11 mouse cellular contexts compared by ENCODE assay signal in the genomic region with DNA sequence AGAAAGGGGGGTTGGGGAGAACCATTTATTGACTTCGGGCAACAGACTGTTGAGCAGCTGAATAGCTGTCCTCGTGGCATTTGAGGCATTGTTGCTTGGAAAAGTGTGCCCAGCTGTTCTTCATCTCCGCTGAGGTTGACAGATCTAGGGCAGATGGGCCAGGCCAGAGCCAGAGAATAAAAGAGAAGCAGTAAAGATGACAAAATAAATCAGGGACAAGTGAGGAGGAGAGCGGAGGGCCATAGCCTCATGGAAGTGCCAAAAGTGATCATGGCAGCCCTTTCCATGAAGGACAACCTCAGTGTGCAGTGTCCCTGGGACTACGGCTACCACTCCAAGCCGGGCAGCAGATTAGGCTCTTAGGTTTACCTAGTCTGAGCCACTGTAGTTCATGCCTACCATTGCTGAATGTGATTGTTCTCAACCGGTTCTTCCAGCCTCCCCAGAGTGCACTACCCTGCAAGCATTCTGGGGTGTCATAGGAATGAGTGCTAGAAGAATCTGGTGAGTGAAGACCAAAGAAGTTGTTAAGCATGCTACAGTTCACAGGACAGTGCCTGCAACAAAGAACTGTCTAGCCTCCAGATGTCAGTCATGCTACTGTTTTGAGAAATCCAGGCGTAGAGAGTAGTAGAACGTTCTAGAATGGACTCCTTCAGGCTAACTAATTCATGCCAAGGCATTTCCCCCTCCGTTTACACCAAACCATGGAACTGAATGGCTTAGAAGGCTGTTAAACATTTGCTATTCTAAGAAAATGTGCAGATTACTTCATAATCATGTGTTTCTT.
A peak's percentile ranks its signal among the peaks of the same experiment; 100 is the strongest.
DNase-seq lines count a peak whose midpoint lies in the region; ATAC-seq lines count a peak whose summit lies in the region.
"Had no signal": no experiment of that assay in that cellular context is flagged by ENCODE, and none has a peak within 500 bp of the region (broad histone marks: within the 10 kb centered on the region; RNA-seq: fewer than 3 reads in every experiment).

No protein-coding gene starts in this region.

- ATAC-seq in neural tube, embryonic 11.5 days (ENCODE audit: insufficient read depth, low FRiP score, low TSS enrichment): peak; percentile 50
- ATAC-seq in hindbrain, embryonic 12.5 days (ENCODE audit: low FRiP score): no peak
- ATAC-seq in megakaryocyte, adult 5-6 weeks (ENCODE audit: poor library complexity, severe bottlenecking): no peak
- ATAC-seq: Patski had no signal

- no peak overlapping the region for H3K27ac ChIP-seq in neural tube, embryonic 11.5 days (ENCODE audit: low read depth, low read length)
- peak overlapping the region; percentile 30; the same call in 1 of the 2 replicates for H3K27ac ChIP-seq in hindbrain, embryonic 12.5 days
- H3K27ac ChIP-seq: heart, embryonic 15.5 days had no signal

- no peak overlapping the region for H3K4me2 ChIP-seq in neural tube, embryonic 11.5 days (ENCODE audit: low read depth)
- no peak overlapping the region for H3K4me2 ChIP-seq in hindbrain, embryonic 12.5 days (replicated peaks)
- H3K4me2 ChIP-seq: heart, embryonic 15.5 days had no signal

- no peaks in the 10 kb centered on the region; the same call in 1 of the 2 replicates for H3K4me1 ChIP-seq in neural tube, embryonic 11.5 days (ENCODE audit: control insufficient read depth, insufficient read depth, low read length)
- H3K4me1 ChIP-seq in hindbrain, embryonic 12.5 days: 0 out of 2 replicates have a peak, but pooled peaks cover 4% of the 10 kb centered on the region
- H3K4me1 ChIP-seq: heart, embryonic 15.5 days had no signal

- no peak overlapping the region for H3K9ac ChIP-seq in neural tube, embryonic 11.5 days (ENCODE audit: low read length)
- no peak overlapping the region for H3K9ac ChIP-seq in hindbrain, embryonic 12.5 days
- H3K9ac ChIP-seq: heart, embryonic 15.5 days had no signal

- H3K27me3 ChIP-seq in neural tube, embryonic 11.5 days (ENCODE audit: control insufficient read depth, insufficient read depth, low read length): no peaks in the 10 kb centered on the region
- H3K27me3 ChIP-seq in hindbrain, embryonic 12.5 days: no peaks in the 10 kb centered on the region
- H3K27me3 ChIP-seq: heart, embryonic 15.5 days; Patski had no signal

- peak; percentile 25 for DNase-seq in neural tube, embryonic 11.5 days (ENCODE audit: low spot score)
- DNase-seq in neural tube, embryonic 10.5 days (ENCODE audit: extremely low spot score, low spot score): no peak
- DNase-seq in kidney, postnatal 4 days: peak; percentile 39 to 60
- no peak for DNase-seq in cerebellum, adult 18-20 months
- no peak for DNase-seq in gastrocnemius, adult 18-20 months (ENCODE audit: low spot score)
- DNase-seq: right cerebral cortex, postnatal 14 days; thymus, postnatal 4 days had no signal

- H3K9me3 ChIP-seq in neural tube, embryonic 11.5 days (ENCODE audit: control insufficient read depth, low read length): no peaks in the 10 kb centered on the region
- H3K9me3 ChIP-seq in hindbrain, embryonic 12.5 days (replicated peaks): no peaks in the 10 kb centered on the region
- H3K9me3 ChIP-seq: heart, embryonic 15.5 days had no signal

- H3K36me3 ChIP-seq in neural tube, embryonic 11.5 days (ENCODE audit: control insufficient read depth, insufficient read depth, low read length): peaks cover 19% of the 10 kb centered on the region
- peaks cover 62% of the 10 kb centered on the region for H3K36me3 ChIP-seq in hindbrain, embryonic 12.5 days

- no peak overlapping the region for H3K4me3 ChIP-seq in neural tube, embryonic 11.5 days (ENCODE audit: low read depth, low read length)
- H3K4me3 ChIP-seq in hindbrain, embryonic 12.5 days: no peak overlapping the region
- H3K4me3 ChIP-seq: heart, embryonic 15.5 days had no signal

- WGBS in neural tube, embryonic 11.5 days: 68% methylated on average over 10 of the region's 10 CpGs
- 76% methylated on average over 10 of the region's 10 CpGs for WGBS in hindbrain, embryonic 12.5 days

Comparison
In these comparisons a context has a peak if more than half of its experiments do, and no peak if none do; other contexts are left out.
1. DNase-seq: peak in neural tube, embryonic 11.5 days (single experiment) and kidney, postnatal 4 days (2 of 2); none in neural tube, embryonic 10.5 days (single experiment), cerebellum, adult 18-20 months (0 of 2) and gastrocnemius, adult 18-20 months (single experiment).